Mouse (Mus musculus) retina, postnatal 7 days (tissue): ENCODE measurements at regions not wholly inside any gene's neighbourhood (a gene's known extent, or its start where the extent isn't known, plus 50 kb on each side); places are given as distances from the start of the nearest gene placed in this dataset.
A peak's percentile ranks its signal among the peaks of the same experiment; 100 is the strongest.

Source experiments
- DNase-seq: peaks from one replicate; pipeline ENCODE4 v3.0.0-alpha.2; 2012; ENCODE audit warnings: low read depth, low spot score

DNA sequence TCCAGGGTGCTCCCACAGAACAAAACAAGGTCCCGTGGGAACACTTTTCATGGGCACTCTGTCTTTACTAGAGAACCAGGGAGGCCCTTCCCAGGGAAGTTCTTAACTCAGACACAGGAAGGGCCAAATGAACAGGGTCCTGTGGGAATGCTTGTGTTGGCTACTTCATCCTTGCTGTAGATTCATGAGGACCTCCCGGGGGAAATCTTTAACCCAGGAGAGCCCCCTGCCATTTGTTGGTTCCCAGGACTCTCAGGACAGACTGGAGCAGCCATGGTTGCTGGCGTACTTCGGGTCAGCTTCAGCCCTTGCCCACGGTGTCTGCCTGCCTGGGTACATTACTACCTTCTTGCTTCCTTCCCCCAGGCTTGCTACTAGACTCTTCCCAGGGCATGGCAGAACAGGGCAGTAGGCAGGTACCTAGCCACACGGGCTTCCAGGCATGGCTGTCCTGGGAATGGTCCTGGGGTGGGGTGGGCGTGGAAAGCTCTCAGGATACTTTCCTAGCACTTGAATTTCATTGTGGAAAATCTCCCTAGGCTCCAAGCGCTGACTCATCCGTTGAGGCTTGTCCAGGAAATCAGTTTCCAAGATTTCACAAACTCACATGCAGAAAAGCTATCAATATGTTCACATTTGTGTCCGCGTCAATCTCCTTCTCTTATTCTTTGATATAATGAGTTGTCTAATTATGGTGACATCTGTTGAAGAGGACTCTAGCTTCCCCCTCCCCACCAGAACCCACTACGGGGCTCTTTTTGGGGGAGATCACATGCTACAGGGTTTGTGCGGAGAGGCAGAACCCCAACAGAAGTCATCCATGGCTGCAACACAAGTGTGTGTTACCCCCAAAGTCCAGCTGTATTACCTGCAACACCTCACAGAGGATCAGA lies 148.6 kb downstream of the Sec61b start:
- no peak for DNase-seq

DNA sequence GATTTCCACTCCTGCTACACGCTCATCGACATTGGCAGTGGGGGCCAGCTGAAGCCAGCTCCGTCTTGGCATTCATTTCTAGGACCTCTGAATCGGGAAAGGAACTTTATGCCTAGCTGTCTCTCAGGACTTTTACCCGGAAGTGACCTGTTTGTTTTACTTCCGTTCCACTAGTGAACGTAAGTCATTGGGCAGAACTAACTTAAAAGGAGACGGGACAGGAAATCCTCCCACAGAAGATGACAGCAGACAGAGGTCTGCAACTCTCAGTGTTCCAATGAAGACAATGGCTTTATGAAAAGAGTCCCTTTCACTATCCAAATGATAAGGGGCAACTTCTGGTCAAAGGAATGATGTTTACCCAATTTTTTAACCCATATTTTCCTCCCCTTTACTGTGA lies 155.5 kb downstream of the Sec61b start:
- no peak for DNase-seq

- DNase-seq = no peak
Observed at GRCm38 (mm10) chr4:47630427-47630826, 156.0 kb downstream of the Sec61b start.

DNA sequence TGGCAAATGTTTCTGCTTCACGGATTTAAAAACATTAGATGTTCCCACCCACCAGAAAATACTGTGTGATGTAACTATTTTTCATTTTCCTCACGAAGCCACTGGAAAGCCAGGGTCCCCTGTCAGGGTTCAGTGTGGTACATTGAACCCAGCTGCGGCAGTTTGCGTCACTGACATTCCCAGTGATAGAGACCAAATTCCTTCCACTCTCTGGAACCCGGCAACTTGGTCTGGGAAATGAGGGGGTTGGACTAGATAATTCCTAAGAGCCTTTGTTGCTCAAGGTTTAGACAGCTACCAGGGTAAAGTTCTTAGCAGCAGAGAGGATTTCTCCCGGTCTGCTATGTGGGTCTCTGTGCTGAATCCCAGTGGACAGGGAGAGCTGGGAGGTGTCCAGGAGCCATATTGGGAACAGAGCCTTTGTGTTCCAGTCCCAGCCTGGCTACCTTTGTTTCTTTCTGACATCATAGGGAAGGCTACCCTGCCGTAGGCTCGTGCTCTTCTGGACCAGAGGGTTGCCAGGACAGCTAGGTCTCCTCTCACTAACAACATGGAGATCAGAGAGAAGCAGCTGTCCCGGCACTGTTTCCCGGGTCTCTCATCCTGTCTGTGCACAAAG lies 164.5 kb downstream of the Sec61b start:
- no peak for DNase-seq

DNA sequence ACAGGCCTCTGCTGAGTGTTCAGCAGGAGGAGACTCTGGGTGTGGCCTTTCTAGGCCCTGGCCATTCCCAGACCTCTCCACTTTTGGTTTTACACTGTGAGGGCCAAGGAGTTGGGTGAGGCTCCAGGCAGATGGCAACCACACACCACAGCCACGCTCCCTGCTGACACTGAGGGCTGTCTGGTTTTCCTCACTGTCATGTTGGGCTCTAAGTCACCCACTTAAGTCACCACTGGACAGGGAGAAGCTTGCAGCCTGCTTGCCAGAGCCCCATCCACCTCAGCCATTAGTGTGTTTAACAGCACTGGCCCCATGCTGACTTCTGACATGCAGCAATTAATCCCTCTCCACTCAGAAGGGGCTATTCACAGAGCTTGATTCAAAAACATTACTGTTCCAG lies 170.6 kb downstream of the Sec61b start:
- no peak for DNase-seq

DNA sequence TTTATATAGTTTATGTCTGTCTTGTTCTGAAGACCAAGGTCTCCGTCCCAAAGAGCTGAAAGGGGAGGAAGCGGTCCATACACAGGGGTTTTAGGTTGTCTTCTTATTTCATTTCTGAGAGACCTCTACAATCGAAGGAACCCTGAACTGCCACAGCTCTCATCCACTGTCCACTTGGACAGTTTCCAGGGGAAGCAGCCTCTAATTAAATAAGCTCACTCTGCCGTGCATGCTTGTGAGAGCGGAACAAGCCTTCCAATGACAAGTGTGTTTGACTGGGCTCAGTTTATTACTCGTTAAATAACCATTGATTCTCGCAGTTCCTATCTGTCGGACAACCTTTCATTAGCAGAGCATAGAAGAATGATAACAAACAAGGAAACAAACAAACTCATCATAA lies 174.2 kb downstream of the Sec61b start:
- DNase-seq = peak; percentile 35

DNA sequence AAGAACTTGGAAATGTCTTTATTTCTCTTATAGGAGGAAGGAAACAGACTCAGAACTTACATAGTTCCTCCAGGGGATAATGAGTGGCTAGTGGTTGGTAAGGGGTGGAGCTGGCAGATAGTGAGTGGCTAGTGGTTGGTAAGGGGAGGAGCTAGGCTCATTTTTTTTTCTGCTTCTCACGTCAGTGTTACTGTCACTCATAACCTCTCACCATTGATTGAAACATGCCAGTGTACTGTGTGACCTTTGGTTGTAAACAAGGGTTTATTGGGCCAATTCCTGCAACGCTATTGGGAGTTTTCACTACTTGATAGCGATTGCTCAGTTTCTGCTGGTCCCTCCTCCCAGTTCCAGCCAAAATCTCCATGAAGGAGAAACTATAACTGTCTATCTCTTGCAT lies 175.5 kb downstream of the Sec61b start:
- no peak for DNase-seq

GRCm38 (mm10) chr4:47651521-47651920 lies 177.1 kb downstream of the Sec61b start:
- DNase-seq = no peak

GRCm38 (mm10) chr4:47653143-47653542 lies 178.7 kb downstream of the Sec61b start:
- no peak for DNase-seq

DNA sequence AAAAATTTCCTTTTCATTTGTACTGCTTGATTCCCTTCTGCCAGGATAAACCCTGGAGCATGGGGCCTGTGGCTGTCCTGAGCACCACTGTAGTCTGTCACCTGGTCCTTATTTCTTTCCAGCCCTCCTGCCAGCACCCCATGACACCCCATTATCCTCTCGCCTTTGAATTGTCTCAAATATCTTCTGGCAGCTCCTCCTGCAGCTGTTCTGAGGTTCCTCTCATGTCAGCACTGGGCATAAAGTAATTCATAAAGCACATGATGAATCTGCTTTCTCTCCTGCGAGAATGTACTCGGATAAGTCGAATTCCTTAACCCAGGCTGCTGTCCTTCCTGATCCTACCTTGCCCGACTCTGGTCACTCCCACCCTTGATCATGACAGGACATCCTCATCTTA lies 195.1 kb downstream of the Sec61b start:
- DNase-seq = no peak

DNA sequence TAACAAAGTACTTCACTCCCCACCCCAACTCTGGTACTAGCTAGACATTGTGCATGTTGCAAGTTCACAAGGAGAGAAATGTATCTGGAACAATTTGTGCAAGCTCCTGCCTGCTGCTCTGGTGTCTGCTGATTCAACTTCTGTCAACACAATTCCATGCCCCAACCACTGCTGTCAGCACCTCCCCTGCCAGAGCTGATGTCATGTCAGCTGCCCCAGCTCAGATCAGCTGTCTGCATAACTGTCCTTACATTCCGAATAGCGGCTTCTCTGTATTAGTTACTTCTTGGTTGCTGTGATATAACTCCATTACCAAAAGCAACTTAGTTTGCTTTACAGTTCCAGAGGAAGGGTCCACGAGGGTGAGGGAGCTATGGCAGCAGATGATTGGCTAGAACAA lies 196.0 kb downstream of the Sec61b start:
- no peak for DNase-seq

- DNase-seq = no peak
Observed at GRCm38 (mm10) chr4:47671362-47671761, 196.9 kb downstream of the Sec61b start.

GRCm38 (mm10) chr4:47681141-47681540 lies 206.7 kb downstream of the Sec61b start:
- no peak for DNase-seq

- no peak for DNase-seq
Observed at GRCm38 (mm10) chr4:47691207-47691606, 216.7 kb downstream of the Sec61b start.

DNA sequence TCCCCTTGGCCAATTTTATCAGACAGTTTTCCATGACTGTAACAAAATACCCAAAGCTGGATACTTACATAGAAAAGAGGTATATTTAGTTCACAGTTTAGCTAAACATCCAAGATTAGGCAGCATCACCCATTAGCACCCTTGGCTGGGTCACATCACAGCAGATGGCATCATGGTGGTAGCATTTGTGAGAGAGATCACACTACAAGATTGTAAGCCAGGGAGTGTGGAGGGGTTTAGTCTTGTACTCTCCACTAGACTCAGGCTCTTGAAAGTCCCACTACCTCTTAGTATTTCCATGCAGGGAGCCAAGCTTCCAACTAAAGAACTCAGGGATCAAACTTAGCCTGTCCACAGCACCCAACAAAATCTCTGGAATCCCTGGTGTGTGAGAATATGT lies 218.2 kb downstream of the Sec61b start:
- DNase-seq = no peak

- DNase-seq = no peak
Observed at GRCm38 (mm10) chr4:47693221-47693620, 218.8 kb downstream of the Sec61b start.

DNA sequence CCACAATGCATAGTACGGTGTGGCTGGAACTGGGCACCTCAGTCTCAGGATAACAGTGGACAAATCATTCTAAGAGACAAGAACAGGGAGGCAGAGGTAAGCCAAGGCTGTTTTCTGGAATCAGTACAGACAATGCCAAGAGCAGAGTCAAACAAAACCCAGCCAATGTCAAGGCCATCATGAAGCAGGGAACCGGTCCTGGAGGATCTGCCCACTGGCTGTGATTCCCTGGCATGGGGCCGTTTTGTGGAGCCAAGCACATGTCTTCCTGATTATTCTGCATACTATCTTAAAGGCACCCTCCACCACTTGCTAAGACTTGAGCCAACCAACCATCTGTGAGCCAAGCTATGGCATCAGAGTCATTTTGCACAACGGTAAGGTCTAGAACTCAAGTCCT lies 222.6 kb downstream of the Sec61b start:
- no peak for DNase-seq

- DNase-seq = peak; percentile 27
Observed at GRCm38 (mm10) chr4:47698514-47698913, 224.1 kb downstream of the Sec61b start.

DNA sequence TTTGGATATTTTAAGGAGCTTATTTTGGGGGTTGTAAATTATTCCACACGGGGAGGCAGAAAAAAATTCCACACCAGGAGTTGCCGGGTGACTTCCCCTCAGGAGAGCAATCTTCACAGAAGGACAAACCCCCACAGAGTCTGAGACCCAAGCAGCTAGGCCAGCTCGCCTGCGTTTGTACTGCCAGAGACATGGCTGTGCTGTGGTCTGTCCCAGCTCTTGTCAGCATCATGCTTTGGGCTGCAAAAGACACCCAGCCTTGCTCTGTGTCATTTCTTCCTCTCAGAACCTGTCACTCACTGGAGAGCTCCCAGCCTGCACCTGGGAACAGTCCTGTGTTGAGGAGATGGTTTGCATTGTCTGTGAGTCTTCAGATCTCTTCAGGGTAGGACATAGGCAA lies 224.5 kb downstream of the Sec61b start:
- DNase-seq = no peak

- DNase-seq = no peak
Observed at GRCm38 (mm10) chr4:47703501-47703900, 229.0 kb downstream of the Sec61b start.

DNA sequence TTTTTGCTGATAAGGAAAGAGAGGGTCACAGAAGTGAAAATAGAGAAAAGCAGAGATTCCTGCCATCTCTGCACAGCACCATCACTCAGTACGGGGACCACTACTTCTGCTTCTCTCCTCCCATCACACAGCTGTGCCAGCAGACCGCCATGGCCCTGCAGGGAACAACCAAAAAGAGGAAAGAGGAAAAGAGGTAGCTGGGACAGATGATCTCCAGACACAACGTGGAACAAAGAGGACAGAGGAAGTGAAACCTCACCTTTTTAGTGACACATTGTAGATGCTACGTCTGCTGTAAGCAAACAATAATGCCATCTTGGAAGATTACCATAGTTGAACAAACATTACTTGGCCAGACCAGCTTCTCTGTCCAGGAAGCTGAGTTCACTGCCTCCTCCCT lies 230.1 kb downstream of the Sec61b start:
- DNase-seq = no peak

DNA sequence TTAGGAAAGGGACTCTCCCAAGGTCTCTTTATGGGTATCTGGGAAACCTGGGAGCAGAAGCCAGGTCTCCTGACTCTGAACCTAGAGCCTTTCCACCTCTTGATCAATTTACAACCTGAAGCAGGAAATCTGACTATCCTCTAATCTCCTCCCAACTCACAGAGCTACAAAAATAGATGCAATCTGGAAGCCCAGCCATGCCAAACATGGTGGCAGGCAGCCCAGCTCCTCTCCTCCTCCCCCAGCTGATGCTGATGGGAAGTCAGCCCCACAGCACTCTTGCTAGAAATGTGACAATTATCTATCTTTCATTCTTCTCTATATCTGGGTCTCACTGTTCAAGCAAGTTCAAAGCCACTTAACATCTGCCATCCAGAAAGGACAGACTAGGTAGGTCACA lies 233.5 kb downstream of the Sec61b start:
- no peak for DNase-seq

- no peak for DNase-seq
Observed at GRCm38 (mm10) chr4:47713387-47713786, 238.9 kb downstream of the Sec61b start.
